Mouse (Mus musculus): ENCODE measurements around the gene Tmem59l.

Tmem59l gene

GRCm38 (mm10) chr8:70488931-70489470 is 1.8 kb upstream of the Tmem59l start:
- DNase-seq (ENCODE audit: low spot score): no peak

GRCm38 (mm10) chr8:70487993-70488796 is 1.0 kb upstream of the Tmem59l start:
- no peak for DNase-seq (ENCODE audit: low spot score)

- DNase-seq (ENCODE audit: low spot score): no peak
These were observed 922 bp downstream of the Tmem59l start for GRCm38 (mm10) chr8:70486191-70486681.

- no peak for DNase-seq (ENCODE audit: low spot score)
These were observed 4.2 kb downstream of the Tmem59l start for GRCm38 (mm10) chr8:70482943-70483342.

GRCm38 (mm10) chr8:70481908-70482307 is 5.2 kb downstream of the Tmem59l start:
- DNase-seq (ENCODE audit: low spot score): no peak

- no peak for DNase-seq (ENCODE audit: low spot score)
These were observed 9.7 kb downstream of the Tmem59l start for GRCm38 (mm10) chr8:70477269-70477982.

GRCm38 (mm10) chr8:70476333-70477268 is 10.6 kb downstream of the Tmem59l start, which contains the start of gene Klhl26:
Gene Klhl26 (minus strand): TSS chr8:70476968.
- DNase-seq (ENCODE audit: low spot score): peak; percentile 97

- no peak for DNase-seq (ENCODE audit: low spot score)
These were observed 15.3 kb downstream of the Tmem59l start for GRCm38 (mm10) chr8:70471856-70472255.

- no peak for DNase-seq (ENCODE audit: low spot score)
These were observed 17.2 kb downstream of the Tmem59l start for GRCm38 (mm10) chr8:70469938-70470337.

GRCm38 (mm10) chr8:70469295-70469916 is 17.8 kb downstream of the Tmem59l start:
- no peak for DNase-seq (ENCODE audit: low spot score)

GRCm38 (mm10) chr8:70468733-70469132 is 18.4 kb downstream of the Tmem59l start:
- DNase-seq (ENCODE audit: low spot score): no peak

- DNase-seq (ENCODE audit: low spot score): no peak
These were observed 19.3 kb downstream of the Tmem59l start for GRCm38 (mm10) chr8:70467907-70468306.

GRCm38 (mm10) chr8:70467229-70467725 is 19.9 kb downstream of the Tmem59l start:
- DNase-seq (ENCODE audit: low spot score): no peak

- DNase-seq (ENCODE audit: low spot score): no peak
These were observed 20.4 kb downstream of the Tmem59l start for GRCm38 (mm10) chr8:70466771-70467170.

- DNase-seq (ENCODE audit: low spot score): no peak
These were observed 20.9 kb downstream of the Tmem59l start for GRCm38 (mm10) chr8:70466305-70466704.

GRCm38 (mm10) chr8:70465701-70466100 is 21.5 kb downstream of the Tmem59l start:
- no peak for DNase-seq (ENCODE audit: low spot score)

- no peak for DNase-seq (ENCODE audit: low spot score)
These were observed 23.0 kb downstream of the Tmem59l start for GRCm38 (mm10) chr8:70464162-70464561.

GRCm38 (mm10) chr8:70463306-70463705 is 23.9 kb downstream of the Tmem59l start:
- DNase-seq (ENCODE audit: low spot score): no peak

GRCm38 (mm10) chr8:70462516-70462813 is 24.7 kb downstream of the Tmem59l start:
- DNase-seq (ENCODE audit: low spot score): no peak

GRCm38 (mm10) chr8:70461765-70462515 is 25.2 kb downstream of the Tmem59l start:
- DNase-seq (ENCODE audit: low spot score): no peak

All from ovary, postnatal 36 days (tissue).